Mouse (Mus musculus): ENCODE measurements around the gene Actrt2. TPM values are rescaled to one million over a fixed set of nuclear protein-coding genes. Genes with fewer than 3 reads are reported as not detected.

Gene Actrt2
- polyA plus RNA-seq, 1 experiment from 2014 or later, result not detected

DNA sequence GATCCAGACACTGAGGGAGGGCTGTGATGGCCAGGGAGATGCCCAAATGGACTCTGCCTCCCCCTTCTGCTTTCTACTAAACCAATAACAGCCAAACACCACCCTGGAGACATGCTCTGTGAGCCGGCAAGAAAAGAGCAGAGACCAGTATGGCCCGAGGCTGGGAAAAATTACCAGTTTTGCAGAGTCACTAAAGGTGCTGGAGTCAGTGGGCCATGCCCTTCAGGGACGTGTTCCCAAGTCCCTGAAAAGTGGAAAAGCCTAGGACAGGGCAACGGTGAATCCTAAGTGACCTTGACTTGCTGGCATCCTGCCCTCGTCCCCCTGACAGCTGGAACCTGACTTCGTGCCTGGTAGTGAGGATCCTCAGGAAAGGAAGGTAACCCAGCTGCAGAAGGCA lies 25.2 kb downstream of the Actrt2 start:
- Histone ChIP-seq H3K4me3 (replicated peaks) (no peak overlapping the region), H3K9ac (replicated peaks) (no peak overlapping the region), H3K36me3 (no peaks in the 10 kb centered on the region), H3K4me2 (replicated peaks) (no peak overlapping the region), H3K4me1 (replicated peaks) (peaks cover 18% of the 10 kb centered on the region), H3K27me3 (peaks cover 94% of the 10 kb centered on the region), H3K9me3 (peaks cover 5% of the 10 kb centered on the region), H3K27ac (no peak overlapping the region)
- WGBS, result 6% methylated on average over 6 of the region's 6 CpGs
- no peak for ATAC-seq

DNA sequence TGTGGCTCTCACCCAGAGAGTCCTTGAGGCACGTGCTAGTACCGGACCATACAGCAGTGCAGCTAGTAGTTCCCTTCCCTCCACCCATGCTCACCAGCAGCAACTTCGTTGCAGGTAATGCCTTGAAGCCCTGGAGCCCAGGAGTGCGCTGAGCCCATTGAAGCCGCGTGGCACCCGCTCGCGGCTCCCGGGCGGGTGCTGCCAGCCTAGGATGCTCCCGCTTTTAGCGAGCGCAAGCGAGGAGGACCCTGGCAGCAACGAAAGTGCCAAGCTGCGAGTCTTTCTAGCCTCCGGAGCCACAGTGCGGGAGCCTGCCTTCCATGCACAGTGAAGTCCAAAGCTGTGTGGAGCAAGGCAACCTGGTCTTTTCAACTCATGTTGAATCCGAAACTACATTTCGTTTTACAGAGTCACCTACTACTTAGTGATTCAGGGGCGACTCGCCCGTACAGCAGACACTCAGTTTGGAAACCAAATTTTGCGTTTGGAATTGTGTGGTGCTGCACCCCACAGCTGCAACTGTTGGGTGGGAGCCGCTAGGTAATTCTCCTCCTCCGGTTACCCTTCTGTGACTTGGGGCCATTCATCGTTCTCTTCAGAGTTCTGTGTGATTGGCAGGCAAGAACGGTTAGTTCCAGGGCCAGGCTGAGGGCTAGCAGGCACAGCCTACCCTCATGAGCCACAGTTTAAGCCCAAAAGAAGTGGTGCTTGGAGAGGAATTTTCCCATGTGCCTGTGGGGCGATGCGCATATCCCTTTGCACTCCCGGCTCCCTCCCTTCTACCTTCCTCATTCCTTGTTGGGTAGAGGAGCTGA lies 26.2 kb downstream of the Actrt2 start:
- Histone ChIP-seq H3K27ac (no peak overlapping the region), H3K9ac (replicated peaks) (no peak overlapping the region), H3K27me3 (peaks cover 95% of the 10 kb centered on the region), H3K9me3 (no peaks in the 10 kb centered on the region), H3K36me3 (no peaks in the 10 kb centered on the region), H3K4me2 (replicated peaks) (no peak overlapping the region), H3K4me3 (replicated peaks) (0 out of 2 replicates have a peak overlapping the region, but pooled peaks have one; percentile 1), H3K4me1 (replicated peaks) (peaks cover 28% of the 10 kb centered on the region)
- WGBS, result 1% methylated on average over 32 of the region's 32 CpGs
- no peak for ATAC-seq

DNA sequence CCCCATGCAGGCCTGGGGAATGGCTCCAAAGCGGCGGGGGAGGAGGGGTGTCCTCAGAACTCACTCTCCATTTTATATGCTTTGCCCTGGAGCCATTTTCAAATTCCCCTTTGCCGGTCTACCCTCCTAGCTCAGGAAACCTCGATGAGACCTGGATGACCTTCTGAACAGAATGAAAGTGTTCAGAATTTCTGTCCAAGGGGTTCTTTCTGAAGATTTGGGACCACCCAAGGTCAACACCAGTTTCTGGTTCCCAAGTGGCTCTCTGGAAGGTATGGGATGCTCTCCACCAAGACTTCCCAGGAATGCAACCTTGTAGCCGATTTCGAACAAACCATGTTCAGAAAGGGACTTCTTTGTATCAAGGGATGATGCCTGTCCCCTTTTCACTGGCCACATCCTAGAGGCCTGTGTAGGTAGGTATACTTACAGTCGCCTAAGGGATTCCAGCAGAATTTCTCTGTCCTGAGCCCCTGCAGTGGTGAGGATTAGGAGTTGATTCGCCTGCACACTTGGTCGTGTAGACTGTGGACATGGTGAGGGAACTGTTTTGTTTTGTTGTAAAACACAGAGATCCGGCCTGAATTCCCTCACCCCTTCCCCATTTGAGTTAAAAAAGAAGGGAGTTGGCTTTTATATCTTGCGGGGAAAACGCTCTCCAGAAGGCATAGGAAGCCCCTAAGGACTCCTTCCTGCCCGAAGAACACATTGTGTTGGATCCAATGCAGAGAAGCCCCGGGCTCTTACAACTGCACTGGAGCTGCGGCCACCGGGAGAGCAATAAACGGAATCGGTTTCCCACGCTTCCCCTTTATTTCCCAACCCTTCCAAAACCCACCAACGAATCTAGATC lies 27.0 kb downstream of the Actrt2 start:
- Histone ChIP-seq H3K9ac (replicated peaks) (no peak overlapping the region), H3K27ac (no peak overlapping the region), H3K4me3 (replicated peaks) (0 out of 2 replicates have a peak overlapping the region, but pooled peaks have one; percentile 1), H3K9me3 (no peaks in the 10 kb centered on the region), H3K4me1 (replicated peaks) (peaks cover 36% of the 10 kb centered on the region), H3K36me3 (no peaks in the 10 kb centered on the region), H3K27me3 (peaks cover 96% of the 10 kb centered on the region), H3K4me2 (replicated peaks) (no peak overlapping the region)
- no peak for ATAC-seq
- 3% methylated on average over 20 of the region's 20 CpGs for WGBS

DNA sequence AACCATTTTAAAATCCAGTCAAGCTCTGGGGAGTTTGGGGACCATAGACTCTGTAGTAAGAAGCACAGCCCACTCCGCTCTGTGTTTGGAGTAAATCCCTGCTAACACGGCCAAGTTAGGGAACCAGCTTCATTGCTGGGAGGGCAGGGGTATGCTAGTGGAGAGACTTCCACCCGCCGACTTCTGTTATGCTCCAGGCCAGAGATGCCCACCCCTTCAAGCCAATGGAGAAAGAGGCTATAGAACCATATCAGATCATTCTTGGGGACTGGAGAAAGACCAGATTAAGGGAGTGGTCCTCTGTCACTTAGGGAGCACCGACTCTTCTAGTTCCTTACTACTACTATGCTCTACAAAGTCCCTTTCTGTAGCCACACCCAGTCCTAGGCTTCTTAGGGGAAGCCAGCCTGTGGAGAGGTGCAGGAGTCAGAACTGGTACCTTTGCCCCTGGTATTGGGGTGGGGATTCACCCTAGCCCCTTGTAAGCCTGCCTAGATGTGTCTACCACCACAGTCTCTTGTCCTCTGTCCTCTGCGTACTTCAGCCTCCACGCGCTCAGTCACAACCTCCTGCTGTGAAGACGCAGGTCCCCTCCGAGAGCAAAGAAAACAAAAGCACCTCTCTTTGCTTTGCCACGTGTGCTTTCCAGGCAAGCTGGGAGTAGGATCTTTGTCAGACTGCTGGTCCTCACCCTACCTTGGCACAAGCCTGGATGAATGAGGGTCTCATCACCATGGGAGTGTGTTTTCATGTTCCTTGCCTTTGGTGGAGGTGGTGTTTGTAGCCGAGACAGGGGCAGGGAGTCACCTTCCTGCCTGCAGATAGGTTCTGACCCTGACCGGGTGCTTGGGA lies 27.9 kb downstream of the Actrt2 start:
- WGBS, result 7% methylated on average over 13 of the region's 13 CpGs
- peaks cover 44% of the 10 kb centered on the region for H3K4me1 ChIP-seq (replicated peaks)
- no peak for ATAC-seq
- no peak overlapping the region for H3K27ac ChIP-seq
- H3K36me3 ChIP-seq, result no peaks in the 10 kb centered on the region
- peak overlapping the region; percentile 6; the same call in 1 of the 2 replicates for H3K4me2 ChIP-seq (replicated peaks)
- H3K9me3 ChIP-seq, result no peaks in the 10 kb centered on the region
- no peak overlapping the region for H3K9ac ChIP-seq (replicated peaks)
- peaks cover 93% of the 10 kb centered on the region for H3K27me3 ChIP-seq
- H3K4me3 ChIP-seq (replicated peaks), result no peak overlapping the region

DNA sequence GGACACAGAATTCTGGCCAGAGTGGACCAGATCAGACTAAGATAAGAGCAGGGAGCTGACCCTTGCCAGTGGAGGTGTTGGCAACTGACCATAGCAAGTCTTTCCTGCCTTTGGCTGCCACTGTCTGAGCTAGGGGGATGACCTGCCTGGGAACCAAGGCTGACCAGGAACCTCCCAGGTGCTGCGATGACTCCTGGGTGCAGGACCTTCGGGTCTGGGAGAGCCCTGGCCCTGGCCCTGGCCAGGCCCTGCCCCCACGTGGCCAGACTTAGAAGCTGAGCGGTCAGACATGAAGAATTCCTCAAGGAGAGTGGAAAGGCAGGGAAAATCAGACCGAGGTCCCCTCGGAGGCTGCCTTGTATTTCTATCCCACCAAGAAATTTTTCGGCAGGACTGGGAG lies 28.5 kb downstream of the Actrt2 start:
- Histone ChIP-seq H3K27me3 (peaks cover 95% of the 10 kb centered on the region), H3K36me3 (no peaks in the 10 kb centered on the region), H3K9me3 (no peaks in the 10 kb centered on the region), H3K4me2 (replicated peaks) (0 out of 2 replicates have a peak overlapping the region, but pooled peaks have one; percentile 0), H3K4me3 (replicated peaks) (no peak overlapping the region), H3K9ac (replicated peaks) (no peak overlapping the region), H3K27ac (no peak overlapping the region), H3K4me1 (replicated peaks) (peaks cover 50% of the 10 kb centered on the region)
- 3% methylated on average over 7 of the region's 7 CpGs for WGBS
- ATAC-seq, result no peak

DNA sequence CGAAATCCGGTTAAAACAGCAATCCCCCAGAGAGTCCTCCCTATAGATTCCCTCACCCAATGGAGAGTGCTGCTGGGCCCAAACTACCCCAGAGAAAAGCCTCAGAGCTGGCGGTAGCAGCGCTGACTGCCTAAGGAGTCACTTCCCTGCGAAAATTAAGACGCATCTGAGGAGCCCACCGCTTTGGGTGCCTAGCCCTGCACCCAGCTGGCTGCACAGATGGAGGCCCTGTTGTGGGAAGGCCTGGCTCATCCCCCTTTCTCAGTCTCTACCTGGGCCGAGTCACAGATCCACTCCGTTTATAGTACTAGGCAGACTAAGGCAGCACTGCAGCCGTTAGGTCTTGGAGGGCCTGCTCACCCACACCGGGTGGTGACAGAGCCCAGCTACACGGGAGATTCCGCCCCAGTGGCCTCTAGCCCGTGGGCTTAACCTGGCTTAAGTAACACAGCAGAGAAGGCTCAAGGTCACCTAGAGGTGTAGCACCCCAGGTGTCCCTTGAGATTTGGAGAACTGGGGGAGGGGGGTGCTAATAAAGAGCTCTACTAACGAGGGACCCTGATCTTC lies 29.3 kb downstream of the Actrt2 start:
- no peak for ATAC-seq

DNA sequence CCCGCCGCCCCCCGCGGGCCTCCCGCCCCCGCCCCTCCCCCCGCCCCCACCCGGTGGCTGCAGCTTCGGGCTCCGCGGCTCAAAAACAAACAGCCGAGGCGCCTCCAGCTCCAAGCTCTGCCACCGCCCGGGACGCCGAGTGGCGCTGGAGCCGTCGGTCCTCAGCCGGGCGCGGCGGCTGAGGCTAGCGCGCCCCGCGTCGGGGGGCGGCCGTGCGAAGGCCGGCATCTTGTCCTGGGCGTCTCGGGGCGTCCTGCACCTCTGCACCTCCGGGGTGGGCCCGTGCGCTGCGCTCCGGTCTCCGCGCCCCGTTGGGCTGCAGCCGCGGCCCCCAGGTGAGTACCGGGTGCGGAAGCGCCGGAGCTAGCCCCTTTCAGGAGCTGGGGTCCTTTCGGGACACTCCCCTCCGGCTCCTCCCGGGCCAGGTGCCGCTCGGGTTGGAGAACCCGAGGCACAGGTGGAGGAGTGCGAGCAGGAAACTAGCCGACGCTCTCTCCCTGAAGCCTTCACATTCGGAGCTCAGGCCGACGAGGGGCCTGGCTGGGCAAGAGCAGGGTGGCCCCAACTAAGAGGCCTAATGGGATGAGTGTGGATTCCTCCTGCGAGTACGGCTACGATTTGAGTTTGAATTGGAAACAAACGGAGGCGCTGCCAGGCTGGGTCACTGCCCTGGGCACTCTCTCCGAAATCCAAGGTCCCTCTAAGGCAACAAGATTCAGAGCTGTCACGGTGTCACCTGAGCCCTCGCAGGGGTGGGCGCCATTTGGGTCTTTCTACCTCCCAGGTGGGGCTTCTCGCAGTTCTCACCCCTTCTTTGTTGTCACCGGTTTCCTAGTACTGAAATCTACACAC lies 30.0 kb downstream of the Actrt2 start:
- H3K4me2 ChIP-seq (replicated peaks), result peak overlapping the region; percentile 76
- H3K4me3 ChIP-seq (replicated peaks), result peak overlapping the region; percentile 50
- no peaks in the 10 kb centered on the region for H3K9me3 ChIP-seq
- no peaks in the 10 kb centered on the region for H3K36me3 ChIP-seq
- under 1% methylated on average over 61 of the region's 73 CpGs for WGBS
- peak overlapping the region; percentile 30 for H3K27ac ChIP-seq
- H3K4me1 ChIP-seq (replicated peaks), result peaks cover 63% of the 10 kb centered on the region
- peaks cover 95% of the 10 kb centered on the region for H3K27me3 ChIP-seq
- ATAC-seq, result no peak
- peak overlapping the region; percentile 62 for H3K9ac ChIP-seq (replicated peaks)

More for the DNA sequence above, 29.3 kb downstream of the Actrt2 start:
- Histone ChIP-seq H3K36me3 (no peaks in the 10 kb centered on the region), H3K4me3 (replicated peaks) (peak overlapping the region; percentile 50), H3K27me3 (peaks cover 95% of the 10 kb centered on the region), H3K4me1 (replicated peaks) (peaks cover 56% of the 10 kb centered on the region), H3K9me3 (no peaks in the 10 kb centered on the region), H3K9ac (replicated peaks) (peak overlapping the region; percentile 62), H3K27ac (no peak overlapping the region), H3K4me2 (replicated peaks) (peak overlapping the region; percentile 76)
- 5% methylated on average over 15 of the region's 15 CpGs for WGBS

DNA sequence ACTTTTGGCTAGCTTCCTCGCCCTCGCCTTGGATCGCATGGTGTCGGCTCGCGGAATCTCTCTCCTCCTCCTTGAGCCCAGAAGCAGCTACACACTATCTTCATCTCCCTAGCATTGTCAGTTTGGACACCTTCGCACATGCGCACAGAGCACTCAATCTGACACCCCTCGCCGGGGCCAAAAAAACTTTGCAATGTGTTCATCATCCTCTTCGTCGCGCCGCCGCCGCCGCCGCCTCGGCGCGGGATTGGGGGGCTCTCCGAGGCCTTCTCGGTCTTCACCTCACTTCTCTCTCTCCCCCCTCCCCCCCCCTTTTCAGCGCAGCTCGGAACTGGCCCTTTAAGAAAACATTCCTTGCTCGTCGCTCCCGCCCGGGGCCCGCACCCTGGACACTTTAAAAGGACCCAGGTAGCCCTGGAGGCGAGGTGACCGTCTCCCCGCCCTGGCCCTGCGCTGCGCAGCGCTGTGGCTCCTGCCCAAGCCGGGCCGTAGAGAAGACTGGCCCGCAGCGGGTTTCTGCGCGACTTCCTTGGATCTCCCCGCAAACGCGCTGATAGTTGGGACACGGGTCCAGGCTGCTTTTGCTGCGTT lies 30.9 kb downstream of the Actrt2 start, which contains the start of gene Prdm16:
Gene Prdm16 (minus strand): TSS at position 153 of the 591 bp plus-strand sequence.
- Histone ChIP-seq H3K4me2 (replicated peaks) (peak within 1 kb of the TSS; percentile 76), H3K27ac (peak within 1 kb of the TSS; percentile 57), H3K4me1 (replicated peaks) (peaks cover 63% of the 10 kb centered on the region), H3K36me3 (no peaks in the 10 kb centered on the region), H3K4me3 (replicated peaks) (peak within 1 kb of the TSS; percentile 50), H3K27me3 (peaks cover 95% of the 10 kb centered on the region), H3K9ac (replicated peaks) (peak within 1 kb of the TSS; percentile 69), H3K9me3 (no peaks in the 10 kb centered on the region)
- no peak; the same call in 1 of the 2 replicates for ATAC-seq
- WGBS, result under 1% methylated on average over 47 of the region's 47 CpGs

DNA sequence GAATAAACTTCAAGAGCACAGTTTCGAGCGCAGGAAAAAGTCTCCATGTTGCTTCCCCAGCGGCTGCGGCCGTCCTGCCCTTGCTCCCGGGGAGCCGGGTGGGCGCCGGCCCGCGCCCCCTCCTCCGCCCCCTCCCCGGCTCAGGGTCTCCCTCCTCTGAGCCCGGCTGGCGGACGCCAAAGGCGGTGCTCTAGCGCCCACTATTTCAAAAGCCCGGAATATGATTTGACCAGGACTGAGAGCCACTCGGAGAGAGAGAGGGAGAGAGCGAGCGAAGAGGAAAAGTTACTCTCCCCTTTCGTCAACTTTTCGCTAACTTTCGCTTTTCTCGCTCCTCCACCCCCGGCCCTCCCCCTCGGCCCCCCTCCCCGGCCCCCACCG lies 31.6 kb downstream of the Actrt2 start:
- Histone ChIP-seq H3K4me3 (replicated peaks) (peak overlapping the region; percentile 50), H3K9ac (replicated peaks) (peak overlapping the region; percentile 69), H3K4me1 (replicated peaks) (peaks cover 60% of the 10 kb centered on the region), H3K4me2 (replicated peaks) (peak overlapping the region; percentile 76), H3K27me3 (peaks cover 95% of the 10 kb centered on the region), H3K27ac (peak overlapping the region; percentile 57), H3K9me3 (no peaks in the 10 kb centered on the region), H3K36me3 (no peaks in the 10 kb centered on the region)
- peak; percentile 75 for ATAC-seq
- under 1% methylated on average over 19 of the region's 30 CpGs for WGBS
